Mouse (Mus musculus): ENCODE measurements around the gene Tbpl1.

DNA sequence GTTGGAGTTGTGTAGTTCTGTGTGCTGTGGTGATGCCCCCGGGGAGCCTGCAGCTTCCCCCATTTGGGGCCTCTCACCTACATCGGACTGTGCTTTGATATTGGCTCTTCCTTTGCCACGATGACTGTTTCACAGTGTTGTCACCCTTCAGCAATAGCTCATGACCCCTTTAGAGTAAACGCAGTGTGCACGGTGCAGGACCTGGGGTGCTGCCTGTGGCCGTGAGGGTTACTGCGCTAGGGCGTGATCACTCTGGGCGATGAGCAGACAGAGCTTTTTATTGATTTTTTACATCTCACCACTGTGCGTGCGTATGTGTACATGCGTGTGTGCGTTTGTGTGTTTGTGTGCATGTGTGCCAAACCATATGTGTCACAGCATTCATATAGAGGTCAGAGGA is 63.2 kb downstream of the Tbpl1 start:
- TF ChIP-seq EP300 (IDR thresholded peaks at IDR 0.05; ENCODE audit: low read depth) (no peak), CTCF (IDR thresholded peaks at IDR 0.05; ENCODE audit: low read depth) (no peak)

Data from liver, embryonic 14.5 days (tissue).